Mouse (Mus musculus): Measurements from ENCODE around the gene Vmn2r66.

Gene Vmn2r66

DNA sequence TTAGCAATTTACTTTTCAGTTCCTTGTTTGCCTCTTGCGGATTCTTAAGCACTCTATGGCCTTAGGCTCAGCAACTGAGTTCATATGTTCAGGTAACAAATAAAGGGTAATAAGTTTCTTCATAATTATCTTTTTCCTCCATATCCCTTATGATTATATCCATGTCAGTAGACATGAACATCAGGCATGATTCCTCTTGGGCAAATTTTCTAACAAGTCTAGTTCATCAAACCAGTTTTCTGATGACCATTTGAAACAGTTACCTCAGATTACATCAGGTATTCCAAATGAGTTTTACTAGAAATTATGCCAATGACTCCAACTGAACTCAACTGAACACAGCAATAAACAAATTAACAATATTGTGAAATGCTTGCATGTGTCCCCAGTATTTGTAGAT lies at the start of gene Vmn2r66:
TSS of gene Vmn2r66 (minus strand) at position 101 of the 400 bp plus-strand sequence.
- DNase-seq (ENCODE audit: low spot score) = no peak

DNA sequence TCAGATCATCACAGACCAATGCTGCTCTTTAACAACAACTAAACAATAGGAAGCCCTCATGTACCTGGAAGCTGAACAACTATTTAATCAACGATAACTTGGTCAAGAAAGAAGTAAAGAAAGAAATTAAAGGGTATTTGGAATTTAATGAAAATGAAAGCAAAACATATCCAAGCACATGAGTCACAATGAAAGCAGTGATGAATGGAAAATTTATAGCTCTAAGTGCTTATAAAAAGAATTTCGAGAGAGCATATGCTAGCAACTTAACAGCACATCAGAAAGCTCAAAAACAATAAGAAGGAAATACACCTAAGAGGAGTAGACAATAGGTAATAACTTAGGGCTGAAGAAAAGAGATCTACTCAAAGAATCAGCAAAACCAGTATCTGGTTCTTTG lies 15.4 kb downstream of the Vmn2r66 start:
- no peak for DNase-seq (ENCODE audit: low spot score)

DNA sequence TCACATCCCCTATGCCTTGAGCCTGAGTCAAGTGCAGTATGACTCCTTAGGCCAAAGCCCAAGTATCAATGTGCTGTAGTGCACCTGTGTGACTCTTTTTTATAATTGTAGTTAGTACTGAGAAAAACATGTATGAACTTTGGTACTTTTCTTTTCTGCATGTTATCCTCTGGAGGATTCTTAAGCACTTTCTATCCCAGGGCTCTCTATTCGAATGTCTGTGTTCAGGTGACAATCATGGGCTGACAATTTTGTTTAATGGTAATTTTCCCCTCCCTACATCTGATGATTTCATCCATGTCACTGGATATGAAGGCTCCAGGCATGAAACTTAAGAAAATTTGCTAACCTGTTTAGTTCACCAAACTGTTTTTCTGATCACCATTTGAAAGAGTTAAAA lies 48.1 kb downstream of the Vmn2r66 start, which contains the start of gene Vmn2r65:
TSS of gene Vmn2r65 (minus strand) at position 101 of the 400 bp plus-strand sequence.
- DNase-seq (ENCODE audit: low spot score) = no peak
